Mouse (Mus musculus) frontal cortex, adult (tissue): ENCODE measurements around the gene Miga2.

Experiments
- ATAC-seq: cut with Nextera tagmentation; 2 replicates; pipeline ENCODE4 v1.9.2; 2017; ENCODE audit warnings: mild to moderate bottlenecking, moderate library complexity, mixed read lengths; ENCODE audit not compliant: low TSS enrichment

The Miga2 gene

DNA sequence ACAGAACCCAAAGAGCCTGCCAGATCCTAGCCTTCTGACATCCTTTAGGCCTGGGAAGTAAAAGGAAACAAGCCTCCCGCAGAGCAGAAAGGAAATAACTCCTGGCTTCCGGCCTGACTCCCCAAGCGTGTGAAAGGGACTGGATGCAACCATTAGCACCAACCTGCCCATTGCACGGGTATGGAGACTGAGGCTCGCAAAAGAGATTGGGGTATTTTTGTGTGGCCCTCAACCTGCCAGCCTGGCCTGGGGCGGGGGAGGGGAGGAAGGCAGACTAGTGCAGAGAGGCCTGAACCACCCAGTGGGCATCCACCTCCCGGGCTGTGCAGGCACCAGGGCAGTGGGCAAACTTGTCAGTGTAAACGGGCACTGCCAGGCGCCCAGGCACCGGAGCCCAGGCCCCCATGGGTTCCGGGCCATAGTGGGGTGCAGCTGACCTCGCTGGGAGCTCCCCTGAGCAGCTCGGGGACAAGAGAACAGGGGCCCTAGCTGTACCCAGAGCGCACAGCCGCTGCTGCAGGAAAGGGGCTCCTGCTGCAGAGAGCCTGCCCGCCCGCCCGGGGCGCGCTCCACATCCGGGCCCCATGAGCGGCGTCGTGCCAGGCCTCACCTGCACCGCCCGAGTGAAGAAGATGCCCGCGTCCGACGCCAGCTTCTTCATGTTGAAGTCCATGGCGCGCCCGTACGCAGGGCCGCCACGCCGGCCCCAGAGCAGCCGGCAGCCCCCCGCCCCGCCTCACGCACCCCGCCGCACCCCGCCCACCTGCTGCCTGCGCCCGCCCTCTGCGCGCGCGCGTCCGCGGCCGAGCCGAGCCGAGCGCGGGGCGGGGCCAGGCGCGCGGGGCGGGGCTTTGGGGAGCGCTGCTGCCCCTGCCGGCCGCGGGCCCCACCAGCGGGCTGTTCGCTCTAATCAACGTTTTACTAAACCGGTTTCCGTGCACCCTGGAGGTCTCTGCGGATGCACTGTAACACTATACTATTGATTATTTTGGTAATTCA, 5.2 kb upstream of the Miga2 start, which contains the start of gene Sh3glb2:
Gene Sh3glb2 (minus strand): TSS at position 805 of the 999 bp plus-strand sequence.
- ATAC-seq, result peak; percentile 41

DNA sequence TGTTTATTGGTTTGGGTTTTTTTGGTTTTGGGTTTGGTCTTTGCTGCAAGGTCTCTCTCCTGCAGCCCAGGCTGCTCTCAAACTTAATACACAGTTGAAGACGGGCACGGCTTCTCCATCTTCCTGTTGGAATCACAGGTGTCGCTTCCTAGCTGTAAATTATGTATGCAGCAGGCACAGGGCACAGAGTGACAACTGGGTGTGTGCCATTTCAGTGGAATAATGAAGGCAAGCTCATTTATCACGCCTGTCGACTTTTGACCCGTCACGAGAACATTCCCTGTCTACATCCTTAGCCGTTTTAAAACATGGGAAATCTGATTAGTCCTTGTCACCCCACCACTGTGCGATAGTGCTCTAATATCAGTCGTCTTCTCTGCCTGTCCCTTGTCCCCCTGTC, 3.4 kb upstream of the Miga2 start:
- ATAC-seq, result no peak

DNA sequence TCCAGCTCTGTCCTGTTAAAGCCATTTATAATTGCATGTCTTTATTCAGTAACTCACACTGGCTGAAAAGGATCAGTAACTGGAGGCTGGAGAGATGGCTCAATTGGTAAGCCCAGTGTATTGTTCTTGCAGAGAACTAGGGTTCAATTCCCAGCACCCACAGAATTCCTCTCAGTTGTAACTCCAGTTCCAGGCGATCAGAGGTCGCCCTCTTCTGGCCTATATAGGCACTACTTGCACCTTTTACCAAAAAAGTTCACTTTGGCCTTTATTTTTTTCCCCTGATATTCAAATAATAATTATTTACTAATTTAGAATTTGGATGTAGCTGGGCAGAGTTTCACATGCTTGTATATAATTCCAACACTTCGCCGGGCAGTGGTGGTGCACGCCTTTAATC, 1.2 kb upstream of the Miga2 start:
- ATAC-seq, result no peak

DNA sequence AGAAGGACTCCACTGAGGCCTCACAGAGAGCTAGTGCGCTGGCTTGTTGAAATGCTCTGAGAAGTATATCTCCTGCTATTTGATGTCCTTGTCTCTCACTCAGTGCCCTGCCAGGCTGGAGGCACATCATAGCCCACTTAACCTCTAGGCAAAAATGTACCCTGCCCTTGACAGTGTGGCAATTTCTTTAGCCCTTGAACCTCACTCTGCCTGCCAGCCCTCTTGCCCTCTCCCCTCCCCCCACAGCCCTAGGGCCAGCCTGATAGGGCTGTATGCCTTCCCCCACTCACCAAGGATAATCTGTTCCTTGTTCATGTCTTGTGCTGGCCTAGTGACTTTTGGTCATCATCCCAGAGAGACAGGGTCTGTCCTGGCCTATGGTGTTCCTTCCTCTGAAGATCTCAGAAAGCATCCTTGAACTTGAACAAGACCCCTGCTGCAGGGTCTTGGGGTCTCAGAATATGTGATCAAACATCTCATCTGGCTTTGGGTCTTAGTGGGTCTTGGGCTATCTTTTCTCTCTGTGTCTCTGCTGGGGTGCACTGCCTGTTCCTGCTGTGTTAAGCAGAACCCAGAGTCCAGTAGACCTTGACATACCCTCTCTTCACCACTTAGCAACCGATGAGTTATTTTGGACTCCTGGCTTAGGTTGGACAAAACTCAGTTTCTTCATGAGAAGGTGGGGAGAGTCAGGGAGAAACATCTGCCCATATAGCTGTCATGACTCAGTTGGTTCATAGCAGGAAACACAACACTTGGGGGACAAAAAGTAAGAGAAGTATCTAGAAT, 1.4 kb downstream of the Miga2 start:
- no peak for ATAC-seq

DNA sequence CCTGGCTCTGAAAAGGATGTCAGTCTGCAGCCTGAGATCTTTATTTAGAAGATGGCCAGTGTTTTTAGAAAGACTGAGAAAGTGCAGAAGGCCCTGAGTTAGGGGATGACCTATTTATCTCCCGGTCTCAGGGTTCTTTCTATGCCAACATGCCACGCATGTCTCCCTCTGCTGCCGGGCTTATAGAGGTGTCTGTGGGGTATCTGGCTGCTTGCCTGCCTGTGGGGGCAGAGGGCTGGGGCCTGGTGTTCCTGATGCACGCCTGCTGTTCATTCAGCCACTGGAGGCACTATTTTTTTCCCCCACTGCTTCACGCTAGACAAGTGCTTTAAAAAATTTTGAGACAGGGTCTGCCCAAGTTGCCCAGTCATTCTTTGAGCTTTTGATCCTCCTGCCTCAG, 2.2 kb downstream of the Miga2 start:
- ATAC-seq, result no peak

DNA sequence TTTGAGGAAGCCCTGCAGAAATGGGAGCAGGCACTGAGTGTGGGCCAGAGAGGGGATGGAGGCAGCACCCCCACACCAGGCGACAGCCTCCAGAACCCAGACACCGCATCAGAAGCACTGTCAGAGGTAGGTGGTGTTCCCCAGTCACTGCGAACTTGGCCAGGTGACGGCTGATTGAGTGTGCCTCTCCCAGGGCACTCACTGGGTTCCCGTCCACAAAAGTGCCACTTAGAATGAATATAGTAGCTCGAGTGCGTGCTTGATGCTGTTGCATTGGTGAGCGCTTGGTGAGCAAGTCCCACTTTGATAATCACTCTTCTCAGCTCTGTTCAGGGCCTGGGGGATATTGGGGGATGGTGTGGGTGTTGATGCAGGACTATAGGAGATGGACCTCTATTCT, 7.5 kb downstream of the Miga2 start:
- no peak for ATAC-seq

DNA sequence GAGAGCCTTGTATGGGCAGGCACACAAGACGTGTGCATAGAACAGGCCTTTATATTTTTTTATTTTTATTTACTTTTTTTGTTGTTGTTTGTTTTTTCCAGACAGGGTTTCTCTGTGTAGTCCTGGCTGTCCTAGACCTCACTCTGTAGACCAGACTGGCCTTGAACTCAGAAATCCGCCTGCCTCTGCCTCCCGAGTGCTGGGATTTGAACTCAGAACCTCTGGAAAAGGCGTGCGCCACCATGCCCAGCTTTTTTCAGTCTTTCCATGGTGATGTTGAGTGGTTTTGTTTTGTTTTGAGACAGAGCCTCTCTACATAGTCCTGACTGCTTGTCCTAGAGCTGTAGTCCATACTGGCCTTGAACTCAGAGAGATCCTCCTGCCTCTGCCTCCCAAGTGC, 8.7 kb downstream of the Miga2 start:
- ATAC-seq, result no peak

DNA sequence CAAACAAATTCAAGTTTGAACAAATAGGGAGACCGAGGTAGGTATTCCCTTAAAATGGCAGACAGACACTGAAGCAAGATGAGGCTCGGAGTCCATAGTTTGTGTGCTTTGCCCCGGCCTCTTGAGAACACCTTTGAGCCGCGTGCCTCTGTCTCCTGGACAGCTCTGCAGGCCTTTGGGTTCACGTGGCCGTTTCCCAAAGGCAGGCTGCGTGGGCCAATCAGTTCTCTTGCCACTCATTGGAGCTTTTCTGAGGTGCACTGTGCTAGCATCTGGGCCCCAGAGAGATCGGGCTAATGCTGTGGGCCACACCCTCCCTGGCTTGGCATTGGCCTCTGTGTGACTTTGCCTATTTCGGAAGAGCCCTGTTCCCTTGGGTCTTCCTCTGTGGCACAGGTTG, 11.9 kb downstream of the Miga2 start:
- ATAC-seq, result no peak

DNA sequence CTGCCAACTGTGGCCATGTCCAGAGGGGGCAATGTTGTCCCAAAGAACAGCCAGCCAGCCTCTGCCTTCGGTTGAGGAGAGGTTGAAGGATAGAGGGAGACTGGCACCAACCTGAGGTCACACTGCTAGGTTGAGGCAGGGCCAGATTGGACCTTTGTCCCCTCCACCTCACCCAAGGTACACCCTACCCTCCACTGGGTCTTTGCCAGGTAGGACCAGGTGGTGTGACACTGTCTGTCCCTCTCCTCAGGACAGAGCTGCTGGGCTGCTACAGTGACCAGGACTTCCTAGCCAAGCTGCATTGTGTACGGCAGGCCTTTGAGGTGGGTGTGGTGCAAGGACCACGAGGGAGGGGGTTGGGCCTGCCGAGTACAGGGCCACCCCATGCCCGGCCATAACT, 13.7 kb downstream of the Miga2 start:
- no peak for ATAC-seq

DNA sequence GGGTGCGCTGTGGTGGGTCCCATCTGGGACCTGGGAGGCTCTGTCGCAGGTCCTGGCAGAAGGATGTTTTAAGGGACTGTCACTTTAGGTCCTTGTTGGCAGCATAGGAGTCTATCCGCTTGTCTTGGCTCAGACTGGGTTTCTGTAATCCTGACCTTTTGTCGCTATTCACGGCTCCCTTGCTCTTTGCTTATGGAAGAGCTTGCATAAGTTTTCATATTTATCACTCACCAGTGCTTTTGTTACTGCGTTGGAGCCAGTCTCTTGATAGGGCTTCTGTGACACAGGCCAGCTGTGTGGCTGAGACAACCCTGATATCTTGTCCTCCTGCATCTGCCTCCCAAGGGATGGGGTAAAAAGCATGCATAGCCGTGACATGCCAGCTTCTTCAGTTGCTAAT, 15.3 kb downstream of the Miga2 start:
- ATAC-seq, result no peak

DNA sequence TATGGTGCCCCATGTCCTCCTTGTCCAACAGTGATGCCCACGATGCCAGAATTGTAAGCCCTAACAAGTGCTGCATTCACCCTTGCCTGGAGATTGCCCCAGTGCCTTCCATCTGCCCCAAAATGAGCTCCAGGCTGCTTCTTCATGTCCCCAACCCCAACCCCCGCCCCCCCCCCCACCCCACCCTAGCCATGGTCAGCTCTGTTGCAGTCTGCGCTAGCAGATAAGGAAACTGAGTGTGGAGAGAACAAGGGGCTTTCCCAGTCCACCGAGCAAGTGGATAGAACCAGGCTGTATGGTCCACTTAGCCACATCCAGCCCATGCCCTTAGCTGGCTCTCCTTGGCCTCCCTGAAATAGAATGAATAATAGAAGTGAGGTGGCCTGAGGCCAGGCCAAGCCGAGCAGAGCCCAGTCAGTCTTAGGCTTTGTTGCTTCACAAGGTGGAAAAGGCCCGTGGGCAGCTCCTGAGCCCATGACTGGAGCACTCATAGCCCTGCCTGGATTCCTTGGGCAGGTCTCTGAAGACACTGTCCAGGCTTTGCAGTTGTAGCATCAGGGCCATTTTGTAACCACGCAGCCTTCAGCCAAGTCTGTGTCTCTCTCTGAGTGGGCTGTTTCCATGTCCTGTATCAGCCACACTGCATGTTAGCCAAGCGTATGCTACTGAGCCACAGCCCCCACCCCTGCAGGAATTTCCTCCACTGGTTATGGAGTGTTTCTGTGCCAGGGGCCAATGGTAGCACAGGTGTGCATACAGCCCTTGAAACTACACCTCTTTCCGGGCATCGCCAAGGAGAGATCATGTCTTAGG, 16.7 kb downstream of the Miga2 start:
- ATAC-seq, result peak; percentile 41

DNA sequence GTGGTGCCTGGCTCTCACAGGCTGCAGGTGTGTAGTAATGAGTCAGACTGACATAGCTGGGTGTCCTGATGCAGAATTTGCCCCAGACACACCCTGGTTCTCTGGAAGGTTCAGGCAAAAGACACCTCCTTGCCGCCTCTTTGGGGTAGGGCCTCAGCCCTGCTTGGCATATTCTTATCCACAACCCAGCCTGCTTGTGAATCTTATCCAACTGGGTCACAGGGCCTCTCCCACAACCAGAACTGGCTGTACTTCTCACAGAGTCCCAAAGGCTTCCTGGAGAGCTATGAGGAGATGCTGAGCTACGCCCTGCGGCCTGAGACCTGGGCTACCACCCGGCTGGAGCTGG, 17.3 kb downstream of the Miga2 start:
- no peak for ATAC-seq

DNA sequence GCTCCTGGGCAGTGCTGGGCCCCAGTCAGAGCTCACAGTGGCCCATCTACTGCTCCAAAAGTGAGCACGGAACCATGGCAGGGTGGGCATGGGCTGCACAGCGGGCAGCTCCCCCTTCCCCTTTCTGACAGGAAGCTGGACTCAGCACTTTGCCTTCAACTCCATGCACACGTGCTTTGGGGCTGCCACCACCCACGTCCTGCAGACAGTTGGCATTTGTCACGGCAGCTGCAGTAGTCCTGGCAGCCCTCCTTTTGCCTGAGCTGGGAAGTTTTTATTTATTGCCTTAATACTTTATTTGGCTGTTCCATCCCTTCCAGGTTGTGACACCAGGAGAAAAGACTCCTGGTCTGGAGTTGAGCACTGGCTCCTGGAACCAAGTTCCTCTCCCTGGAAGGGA, 20.8 kb downstream of the Miga2 start:
- peak; percentile 29 for ATAC-seq

DNA sequence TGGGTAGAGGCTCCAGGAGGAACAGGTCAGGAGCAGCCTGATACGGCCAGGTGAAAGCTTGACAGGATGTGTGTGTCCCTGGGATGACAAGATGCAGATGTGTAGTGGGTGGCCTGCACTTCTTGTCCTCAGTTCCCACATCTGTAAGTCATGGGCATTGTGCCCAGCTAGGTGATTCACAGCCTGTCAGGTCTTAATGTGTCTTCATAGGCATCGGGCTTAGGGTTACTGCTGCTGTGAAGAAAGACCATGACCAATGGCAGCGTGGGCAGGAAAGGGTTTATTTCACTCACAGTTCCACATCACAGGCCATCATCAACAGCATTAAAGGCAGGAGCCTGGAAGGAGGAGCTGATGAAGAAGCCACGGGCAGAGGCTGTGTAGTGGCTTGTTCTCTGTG, 21.6 kb downstream of the Miga2 start:
- ATAC-seq, result no peak

DNA sequence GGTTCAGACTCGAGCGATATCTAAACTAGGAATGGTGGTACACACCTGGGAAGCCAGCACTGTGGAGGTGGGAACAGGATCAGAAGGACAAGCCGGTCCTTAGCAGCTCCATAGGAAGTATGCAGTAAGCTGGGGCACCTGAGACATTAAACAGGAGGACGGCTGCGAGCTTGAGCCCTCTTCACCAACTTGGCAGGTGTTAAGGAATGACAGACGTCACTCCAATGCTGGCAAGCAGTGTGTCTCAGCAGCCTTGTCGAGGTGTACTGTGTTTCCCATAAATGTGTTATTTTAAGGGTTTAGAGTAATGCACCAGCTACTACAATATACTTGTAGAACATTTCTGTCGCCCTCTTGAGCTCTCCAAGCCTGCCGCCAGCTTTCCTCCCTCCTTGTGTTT, 22.9 kb downstream of the Miga2 start:
- ATAC-seq, result no peak

DNA sequence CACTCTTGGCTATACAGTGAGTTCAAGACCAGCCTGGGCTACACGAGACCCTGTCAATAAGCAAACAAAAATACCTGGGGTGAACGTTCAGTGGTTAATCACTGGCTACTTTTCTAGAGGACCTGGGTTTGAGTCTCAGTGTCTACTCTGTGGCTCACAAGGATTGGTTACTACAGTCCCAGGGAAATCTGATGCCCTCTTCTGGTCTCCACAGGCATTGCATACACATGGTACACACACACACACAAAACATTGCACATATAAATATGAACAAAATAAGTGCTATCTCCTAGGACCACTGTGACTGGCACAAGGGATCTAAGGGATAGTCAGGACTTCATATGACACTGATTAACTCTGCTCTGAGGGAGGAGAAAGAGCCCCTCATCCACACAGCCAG, 25.0 kb downstream of the Miga2 start:
- no peak for ATAC-seq

DNA sequence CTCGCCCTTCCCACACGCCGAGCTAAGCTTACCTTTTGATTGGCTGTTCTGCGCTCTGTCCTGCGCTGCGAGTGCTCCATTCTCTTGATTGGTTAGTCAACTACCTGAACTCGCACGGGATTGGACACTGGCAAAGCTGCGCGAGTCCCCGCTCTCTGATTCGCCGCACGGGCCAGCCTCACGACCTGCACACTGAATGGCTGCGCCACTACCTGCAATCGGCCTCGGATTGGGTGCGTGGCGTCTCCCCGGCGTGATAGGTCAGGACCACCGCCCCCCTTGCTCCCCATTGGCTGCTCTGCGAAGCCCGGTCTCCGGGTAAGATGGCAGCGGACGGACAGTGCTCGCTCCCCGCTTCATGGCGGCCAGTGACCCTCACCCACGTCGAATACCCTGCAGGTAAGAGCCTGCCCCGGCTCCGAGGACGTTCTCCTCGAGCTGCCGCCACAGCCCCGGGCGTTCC, 28.1 kb downstream of the Miga2 start, which contains the start of gene Dolpp1:
Gene Dolpp1 (plus strand): TSS at position 141 of the 463 bp plus-strand sequence.
- ATAC-seq, result peak; percentile 93

DNA sequence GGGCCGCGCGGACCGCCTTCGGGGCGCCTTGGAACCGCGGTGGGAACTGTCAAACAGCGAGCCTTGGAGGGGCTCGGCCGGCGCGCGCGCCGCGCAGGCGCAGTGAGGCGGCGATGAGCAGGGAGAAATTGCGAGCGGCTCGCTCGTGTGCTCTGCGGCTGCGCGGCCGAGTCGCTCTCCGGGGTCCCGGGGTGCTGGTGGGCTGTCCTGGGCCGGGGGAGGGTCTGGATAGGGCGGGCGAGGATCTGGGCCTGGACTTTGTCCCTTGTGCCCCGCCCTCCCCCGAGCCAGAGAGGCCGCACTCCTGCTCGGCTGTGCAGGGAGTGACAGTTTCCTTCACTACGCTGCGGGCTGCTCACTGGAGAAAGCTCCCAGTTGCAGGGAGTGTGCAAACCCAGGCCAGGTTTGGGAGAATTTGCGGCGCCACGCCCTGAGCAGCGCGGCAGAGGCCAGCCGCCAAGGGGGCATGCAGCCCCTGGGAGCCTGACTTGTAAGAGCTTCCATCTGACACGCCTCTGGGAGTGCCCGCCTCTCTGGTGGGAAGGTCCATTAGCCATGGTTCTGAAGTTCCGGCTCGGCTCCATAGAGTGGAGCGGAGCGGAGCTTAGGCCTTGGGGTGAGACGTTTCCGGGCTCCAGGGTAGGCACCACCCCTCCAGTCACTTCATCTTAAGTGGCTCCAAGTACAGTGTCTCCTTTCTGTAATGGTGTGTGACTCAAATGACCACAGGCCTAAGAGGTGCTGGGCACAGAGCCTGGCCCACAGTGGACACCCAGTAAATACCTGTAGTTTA, 28.7 kb downstream of the Miga2 start:
- ATAC-seq, result peak; percentile 51

DNA sequence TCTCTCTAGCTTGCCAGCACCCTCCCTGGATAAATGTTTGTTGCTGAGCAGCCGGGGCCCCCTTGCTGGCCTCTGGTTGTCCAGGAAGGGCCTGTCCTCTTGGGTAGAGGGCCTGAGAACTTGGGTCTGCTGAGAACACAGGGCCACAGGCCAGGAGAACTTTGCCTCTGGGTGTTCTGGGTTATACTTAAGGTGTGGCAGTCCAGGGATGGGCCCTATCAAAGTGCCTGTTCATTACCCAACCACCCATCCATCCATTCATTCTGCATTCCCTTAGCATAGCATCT, 29.3 kb downstream of the Miga2 start:
- ATAC-seq, result no peak

DNA sequence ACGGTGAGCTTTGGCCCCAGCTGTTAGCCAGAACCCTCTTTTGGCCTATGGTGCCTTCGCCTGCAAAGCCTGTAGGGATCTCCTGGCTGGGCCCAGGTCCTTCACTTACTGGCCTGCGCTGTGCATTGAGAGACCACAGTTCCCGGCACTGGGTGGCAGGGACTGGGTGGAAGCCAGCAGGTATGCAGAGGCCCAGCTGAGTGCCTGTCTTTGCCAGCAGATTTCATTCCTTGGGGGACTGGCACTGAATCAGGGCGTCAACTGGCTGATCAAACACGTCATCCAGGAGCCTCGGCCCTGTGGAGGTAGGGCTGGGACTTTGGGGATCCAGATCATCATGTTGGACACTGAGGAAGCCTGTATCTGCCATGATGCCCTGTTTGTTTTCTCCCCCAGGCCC, 31.7 kb downstream of the Miga2 start:
- ATAC-seq, result no peak

DNA sequence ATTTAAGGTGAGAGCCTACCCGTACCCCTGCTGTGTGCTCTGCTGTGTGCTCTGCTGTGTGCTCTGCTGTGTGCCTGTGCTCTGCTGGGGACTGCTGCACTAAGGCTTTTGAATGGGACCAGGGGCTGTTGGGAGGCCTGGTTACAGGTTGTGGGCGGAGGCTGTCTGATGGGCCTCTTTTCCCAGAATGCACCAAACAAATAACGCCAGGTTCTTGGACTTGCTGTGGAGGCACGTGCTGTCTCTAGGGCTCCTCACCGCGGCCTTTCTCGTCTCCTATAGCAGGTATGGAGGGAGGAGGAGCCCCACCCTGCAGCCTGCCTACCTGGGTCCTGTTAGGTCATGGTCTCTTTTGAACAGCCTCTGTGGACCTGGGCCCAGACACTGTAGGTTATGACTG, 32.2 kb downstream of the Miga2 start:
- ATAC-seq, result no peak
